Comparison of ENCODE assay signal across 24 mouse cellular contexts in the genomic region with DNA sequence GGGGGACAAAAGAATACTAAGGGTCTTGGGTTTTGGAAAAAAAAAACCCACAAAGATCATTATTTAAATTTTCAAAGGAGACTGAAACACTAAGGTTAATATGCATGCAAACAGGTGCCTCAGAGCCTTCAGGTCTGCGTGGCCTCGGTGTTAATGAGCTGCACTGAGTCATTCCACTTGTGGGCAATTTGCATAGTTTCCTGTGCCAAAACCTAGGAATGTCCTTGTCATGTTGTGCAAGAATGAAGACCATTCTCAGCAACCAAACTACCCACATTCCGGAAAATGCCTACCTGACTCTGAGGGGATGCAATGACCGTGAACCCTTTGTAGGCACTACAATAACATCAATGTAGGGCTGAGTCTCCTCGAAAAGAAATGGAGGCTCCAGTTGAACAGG. TPM values are rescaled to one million over a fixed set of nuclear protein-coding genes. Genes with fewer than 3 reads are reported as not detected.
"Had no signal": no experiment of that assay in that cellular context is flagged by ENCODE, and none has a peak within 500 bp of the region (broad histone marks: within the 10 kb centered on the region; RNA-seq: fewer than 3 reads in every experiment).

No protein-coding gene starts in this region.

- H3K4me3 ChIP-seq: intestine, embryonic 15.5 days; limb, embryonic 12.5 days; limb, embryonic 15.5 days; liver, embryonic 15.5 days; lung, embryonic 15.5 days; megakaryocyte, embryonic 14.5 days; midbrain, embryonic 10.5 days; midbrain, embryonic 13.5 days; myocyte; neural tube, embryonic 13.5 days had no signal

- H3K4me2 ChIP-seq: intestine, embryonic 15.5 days; limb, embryonic 12.5 days; limb, embryonic 15.5 days; liver, embryonic 11.5 days; liver, embryonic 15.5 days; lung, embryonic 15.5 days; midbrain, embryonic 13.5 days; neural tube, embryonic 13.5 days had no signal

- DNase-seq: left cerebral cortex, postnatal 4 days; lung, adult 18-20 months; lung, postnatal 10 days; lung, postnatal 36 days; thymus, adult 2 months; thymus, postnatal 14 days; thymus, postnatal 4 days had no signal

- H3K36me3 ChIP-seq: intestine, embryonic 15.5 days; limb, embryonic 12.5 days; limb, embryonic 15.5 days; liver, embryonic 15.5 days; lung, embryonic 15.5 days; midbrain, embryonic 10.5 days; midbrain, embryonic 13.5 days; neural tube, embryonic 13.5 days had no signal

- H3K4me1 ChIP-seq: intestine, embryonic 15.5 days; limb, embryonic 12.5 days; limb, embryonic 15.5 days; liver, embryonic 15.5 days; lung, embryonic 15.5 days; megakaryocyte, embryonic 14.5 days; midbrain, embryonic 10.5 days; midbrain, embryonic 13.5 days; neural tube, embryonic 13.5 days had no signal

- H3K9ac ChIP-seq: intestine, embryonic 15.5 days; limb, embryonic 12.5 days; limb, embryonic 15.5 days; liver, embryonic 15.5 days; lung, embryonic 15.5 days; midbrain, embryonic 13.5 days; neural tube, embryonic 13.5 days had no signal

- H3K27me3 ChIP-seq: intestine, embryonic 15.5 days; limb, embryonic 12.5 days; limb, embryonic 15.5 days; liver, embryonic 15.5 days; lung, embryonic 15.5 days; midbrain, embryonic 13.5 days; neural tube, embryonic 13.5 days had no signal

- H3K27ac ChIP-seq: intestine, embryonic 15.5 days; kidney, postnatal 0 days; limb, embryonic 12.5 days; limb, embryonic 15.5 days; liver, embryonic 15.5 days; lung, embryonic 15.5 days; midbrain, embryonic 10.5 days; midbrain, embryonic 13.5 days; neural tube, embryonic 13.5 days; stomach, postnatal 0 days had no signal

- H3K9me3 ChIP-seq: intestine, embryonic 15.5 days; limb, embryonic 15.5 days; liver, embryonic 15.5 days; lung, embryonic 15.5 days; midbrain, embryonic 13.5 days; neural tube, embryonic 13.5 days had no signal

- ATAC-seq: intestine, embryonic 15.5 days; midbrain, embryonic 13.5 days; midbrain, embryonic 16.5 days had no signal

RNA-seq across cellular contexts. Expression of a gene that starts 10.5 kb away (rescaled TPM):
- polyA plus RNA-seq: intestine, embryonic 15.5 days; kidney, postnatal 0 days; limb, embryonic 15.5 days; myocyte; small intestine, adult 2 months; spleen, adult 2 months; stomach, embryonic 14.5 days; thymus, adult 2 months had no signal

RNA-seq across cellular contexts. Expression of a gene that starts 20.1 kb away (rescaled TPM):
- polyA plus RNA-seq: limb, embryonic 12.5 days; liver, embryonic 11.5 days; liver, embryonic 15.5 days had no signal
